Mouse (Mus musculus): ENCODE data around the gene Fam189a2. TPM values are rescaled to one million over a fixed set of nuclear protein-coding genes. Genes with fewer than 3 reads are reported as not detected.

Gene Fam189a2
- total and polyA plus RNA-seq, 2 experiments from 2014 or later: 8.3 to 98.9 TPM

DNA sequence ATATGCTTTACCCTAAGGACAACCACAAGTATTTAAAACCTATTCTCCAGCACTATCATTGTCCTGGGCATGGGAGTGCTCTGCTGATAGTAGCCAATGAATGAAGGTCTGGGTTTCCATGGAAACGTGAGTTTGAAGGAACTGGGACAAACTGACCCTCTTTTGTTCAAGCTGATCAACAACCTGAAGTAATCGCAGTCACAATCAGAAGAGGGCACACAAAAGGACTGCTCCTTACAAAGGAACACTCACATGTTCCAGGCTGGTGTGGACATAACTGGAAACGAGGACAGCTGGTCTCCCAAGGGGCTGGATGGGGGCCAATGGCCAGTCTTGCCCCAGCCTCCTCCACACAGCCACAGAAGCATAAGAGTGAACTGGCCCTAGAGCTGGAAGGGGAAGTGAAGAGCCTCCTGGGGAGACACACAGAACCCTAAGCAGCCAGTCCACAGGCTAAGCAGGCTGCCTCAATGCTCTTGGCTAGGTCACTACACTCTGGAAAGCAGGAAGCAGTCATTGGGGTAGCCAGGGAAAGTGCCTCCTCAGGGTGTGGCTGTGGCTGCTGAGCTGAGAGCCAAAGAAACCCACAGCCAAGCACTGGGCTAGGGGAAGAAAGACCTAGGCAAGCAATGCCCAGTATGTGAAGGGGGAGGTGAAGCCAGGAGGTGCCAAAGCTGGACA lies 14.0 kb downstream of the Fam189a2 start:
- Histone ChIP-seq H3K4me3 (ENCODE audit: low read depth, low read length) (no peak overlapping the region), H3K4me2 (ENCODE audit: low read depth, low read length) (no peak overlapping the region), H3K36me3 (replicated peaks; ENCODE audit: control insufficient read depth, insufficient read depth, low read length) (0 out of 2 replicates have a peak, but pooled peaks cover 7% of the 10 kb centered on the region), H3K27me3 (ENCODE audit: control insufficient read depth, insufficient read depth, low read length) (no peaks in the 10 kb centered on the region), H3K9me3 (replicated peaks; ENCODE audit: control insufficient read depth, low read length) (no peaks in the 10 kb centered on the region), H3K27ac (ENCODE audit: low read depth) (peak overlapping the region; percentile 82), H3K4me1 (ENCODE audit: control insufficient read depth, insufficient read depth) (peaks cover 39% of the 10 kb centered on the region), H3K9ac (replicated peaks; ENCODE audit: low read depth, low read length) (0 out of 2 replicates have a peak overlapping the region, but pooled peaks have one; percentile 12)
- TF ChIP-seq CTCF (IDR thresholded peaks at IDR 0.05; ENCODE audit: low read depth) (no peak), EP300 (IDR thresholded peaks at IDR 0.05; ENCODE audit: low read depth) (no peak; the same call in 1 of the 2 replicates)
- ATAC-seq (ENCODE audit: insufficient read depth, low read depth): peak; percentile 50
- no peak for DNase-seq (ENCODE audit: low spot score)
- WGBS: 29% methylated on average over 3 of the region's 3 CpGs

DNA sequence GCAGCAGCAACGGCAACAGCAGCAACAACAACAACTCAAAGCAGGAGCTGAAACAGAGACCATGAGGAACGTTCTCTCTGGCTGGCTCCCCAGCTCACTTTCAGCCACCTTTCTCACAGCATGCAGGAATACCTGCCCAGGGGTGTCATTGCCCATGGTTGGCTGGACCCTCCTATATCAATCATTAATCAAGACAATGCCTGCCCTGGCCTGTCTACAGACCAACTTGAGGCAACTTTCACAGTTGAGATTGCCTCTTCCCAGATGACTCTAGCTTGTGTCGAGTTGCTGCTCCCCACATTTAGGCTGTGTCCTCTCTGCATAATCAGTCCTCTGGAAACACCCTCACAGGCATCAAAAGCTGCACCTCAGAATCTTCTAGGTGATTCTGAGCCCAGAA lies 17.6 kb downstream of the Fam189a2 start:
- Histone ChIP-seq H3K27ac (ENCODE audit: low read depth) (0 out of 2 replicates have a peak overlapping the region, but pooled peaks have one; percentile 8), H3K36me3 (replicated peaks; ENCODE audit: control insufficient read depth, insufficient read depth, low read length) (no peaks in the 10 kb centered on the region), H3K27me3 (ENCODE audit: control insufficient read depth, insufficient read depth, low read length) (no peaks in the 10 kb centered on the region), H3K9me3 (replicated peaks; ENCODE audit: control insufficient read depth, low read length) (no peaks in the 10 kb centered on the region), H3K4me2 (ENCODE audit: low read depth, low read length) (no peak overlapping the region), H3K4me1 (ENCODE audit: control insufficient read depth, insufficient read depth) (peaks cover 38% of the 10 kb centered on the region), H3K9ac (replicated peaks; ENCODE audit: low read depth, low read length) (no peak overlapping the region), H3K4me3 (ENCODE audit: low read depth, low read length) (no peak overlapping the region)
- no peak for TF ChIP-seq CTCF (IDR thresholded peaks at IDR 0.05; ENCODE audit: low read depth)
- no peak for TF ChIP-seq EP300 (IDR thresholded peaks at IDR 0.05; ENCODE audit: low read depth)
- WGBS: 66% methylated on average over 3 of the region's 3 CpGs
- DNase-seq (ENCODE audit: low spot score) (no peak), ATAC-seq (ENCODE audit: insufficient read depth, low read depth) (no peak)

DNA sequence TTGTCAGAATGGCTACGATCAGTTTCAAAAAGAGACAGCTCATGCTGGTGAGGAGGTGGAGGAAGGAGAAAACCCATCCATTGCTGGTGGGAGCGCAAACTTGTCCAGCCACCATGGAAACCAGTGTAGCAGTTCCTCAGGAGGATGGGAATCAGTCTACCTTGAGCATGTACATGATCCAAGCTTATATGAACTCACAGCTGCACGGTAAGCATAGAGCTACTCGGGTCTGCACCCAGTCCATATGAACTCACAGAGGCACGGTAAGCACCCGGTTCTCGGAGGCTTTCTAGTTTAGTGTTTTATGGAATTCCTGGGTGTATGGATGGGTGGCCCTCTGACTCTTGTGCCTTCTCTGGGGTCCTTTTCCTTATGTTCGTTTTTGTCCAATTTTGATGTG lies 18.3 kb downstream of the Fam189a2 start:
- Histone ChIP-seq H3K9ac (replicated peaks; ENCODE audit: low read depth, low read length) (no peak overlapping the region), H3K27ac (ENCODE audit: low read depth) (no peak overlapping the region), H3K4me2 (ENCODE audit: low read depth, low read length) (no peak overlapping the region), H3K27me3 (ENCODE audit: control insufficient read depth, insufficient read depth, low read length) (no peaks in the 10 kb centered on the region), H3K4me1 (ENCODE audit: control insufficient read depth, insufficient read depth) (peaks cover 36% of the 10 kb centered on the region), H3K4me3 (ENCODE audit: low read depth, low read length) (no peak overlapping the region), H3K36me3 (replicated peaks; ENCODE audit: control insufficient read depth, insufficient read depth, low read length) (no peaks in the 10 kb centered on the region), H3K9me3 (replicated peaks; ENCODE audit: control insufficient read depth, low read length) (no peaks in the 10 kb centered on the region)
- 97% methylated on average over 8 of the region's 8 CpGs for WGBS
- TF ChIP-seq EP300 (IDR thresholded peaks at IDR 0.05; ENCODE audit: low read depth) (no peak), CTCF (IDR thresholded peaks at IDR 0.05; ENCODE audit: low read depth) (no peak)
- no peak for ATAC-seq (ENCODE audit: insufficient read depth, low read depth)
- no peak for DNase-seq (ENCODE audit: low spot score)

DNA sequence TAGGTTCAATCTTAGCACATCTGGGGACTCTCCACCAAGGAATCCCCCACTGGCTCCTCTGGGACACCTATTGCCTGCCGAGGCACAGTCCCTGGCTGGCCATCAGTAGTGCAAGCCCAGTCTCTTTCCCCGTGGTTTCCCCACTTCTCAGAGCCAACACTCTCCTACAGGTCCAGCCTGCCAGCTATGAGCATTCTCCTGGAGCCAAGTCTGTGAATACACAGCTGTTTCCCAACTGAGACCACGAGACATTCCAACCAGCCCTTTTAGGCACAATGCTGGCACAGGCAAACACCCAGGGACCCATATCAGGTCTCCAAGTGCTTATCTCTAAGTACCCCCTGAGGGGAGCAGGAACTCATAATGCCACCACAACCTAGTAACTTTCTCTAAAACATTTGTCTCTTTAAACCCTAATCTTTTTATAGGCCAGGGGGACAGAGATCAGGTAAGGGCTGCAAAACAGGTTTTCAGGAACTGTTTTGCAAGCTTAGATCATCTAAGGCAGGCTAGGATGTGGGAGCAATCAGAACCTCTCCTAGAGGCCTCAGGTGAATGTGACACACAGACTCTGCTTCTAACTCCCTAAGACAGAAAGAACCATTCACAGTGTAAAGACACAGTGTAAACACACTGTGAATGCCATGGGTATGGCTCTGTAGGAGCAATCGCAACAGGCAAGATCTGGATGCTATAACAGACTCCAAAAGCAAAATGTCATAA lies 23.0 kb downstream of the Fam189a2 start:
- Histone ChIP-seq H3K36me3 (replicated peaks; ENCODE audit: control insufficient read depth, insufficient read depth, low read length) (peaks cover under 1% of the 10 kb centered on the region; the same call in 1 of the 2 replicates), H3K4me2 (ENCODE audit: low read depth, low read length) (peak overlapping the region; percentile 9), H3K4me3 (ENCODE audit: low read depth, low read length) (no peak overlapping the region), H3K27me3 (ENCODE audit: control insufficient read depth, insufficient read depth, low read length) (no peaks in the 10 kb centered on the region), H3K9ac (replicated peaks; ENCODE audit: low read depth, low read length) (peak overlapping the region; percentile 42; the same call in 1 of the 2 replicates), H3K4me1 (ENCODE audit: control insufficient read depth, insufficient read depth) (peaks cover 30% of the 10 kb centered on the region), H3K27ac (ENCODE audit: low read depth) (peak overlapping the region; percentile 87), H3K9me3 (replicated peaks; ENCODE audit: control insufficient read depth, low read length) (no peaks in the 10 kb centered on the region)
- 27% methylated on average over 4 of the region's 4 CpGs for WGBS
- peak; percentile 91 for ATAC-seq (ENCODE audit: insufficient read depth, low read depth)
- DNase-seq (ENCODE audit: low spot score): peak; percentile 69
- TF ChIP-seq EP300 (IDR thresholded peaks at IDR 0.05; ENCODE audit: low read depth): 0 out of 2 replicates have a peak, but pooled peaks have one; percentile 37
- TF ChIP-seq CTCF (IDR thresholded peaks at IDR 0.05; ENCODE audit: low read depth): no peak

DNA sequence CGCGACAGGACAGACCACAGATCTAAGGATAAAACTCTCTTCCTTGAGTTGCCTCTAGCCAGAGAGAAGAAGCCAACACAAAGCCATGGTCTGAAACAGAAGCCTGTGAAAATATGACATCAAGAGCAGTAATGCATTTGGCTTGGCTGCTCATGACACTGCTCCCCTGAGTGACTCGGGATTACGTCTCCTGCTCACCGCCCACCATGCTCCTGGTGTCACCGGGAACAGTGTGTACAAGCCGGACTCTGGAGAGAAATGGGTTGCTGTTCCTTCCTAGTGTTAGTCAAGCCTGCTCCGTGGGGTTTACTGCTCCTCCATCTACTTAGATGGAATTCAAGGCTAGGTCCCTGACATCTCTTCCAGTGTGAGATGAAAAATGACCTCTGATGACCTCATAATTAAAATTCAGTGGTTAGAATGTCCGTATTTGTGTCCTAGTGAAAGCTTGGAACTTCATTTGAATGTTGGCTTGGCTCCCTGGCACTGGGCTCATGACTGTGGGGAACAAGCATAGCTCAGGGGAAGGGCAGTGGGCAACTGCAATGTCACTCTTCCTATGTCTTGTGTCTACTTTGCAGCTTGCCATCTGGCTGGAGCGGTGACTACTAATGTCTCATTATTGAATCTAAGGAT lies 23.7 kb downstream of the Fam189a2 start:
- Histone ChIP-seq H3K9ac (replicated peaks; ENCODE audit: low read depth, low read length) (peak overlapping the region; percentile 42; the same call in 1 of the 2 replicates), H3K9me3 (replicated peaks; ENCODE audit: control insufficient read depth, low read length) (no peaks in the 10 kb centered on the region), H3K4me2 (ENCODE audit: low read depth, low read length) (peak overlapping the region; percentile 9), H3K27ac (ENCODE audit: low read depth) (peak overlapping the region; percentile 87), H3K36me3 (replicated peaks; ENCODE audit: control insufficient read depth, insufficient read depth, low read length) (peaks cover 4% of the 10 kb centered on the region; the same call in 1 of the 2 replicates), H3K4me1 (ENCODE audit: control insufficient read depth, insufficient read depth) (peaks cover 30% of the 10 kb centered on the region), H3K4me3 (ENCODE audit: low read depth, low read length) (no peak overlapping the region), H3K27me3 (ENCODE audit: control insufficient read depth, insufficient read depth, low read length) (no peaks in the 10 kb centered on the region)
- 71% methylated on average over 10 of the region's 10 CpGs for WGBS
- DNase-seq (ENCODE audit: low spot score): no peak
- ATAC-seq (ENCODE audit: insufficient read depth, low read depth): peak; percentile 66
- TF ChIP-seq EP300 (IDR thresholded peaks at IDR 0.05; ENCODE audit: low read depth) (no peak), CTCF (IDR thresholded peaks at IDR 0.05; ENCODE audit: low read depth) (no peak)

Measured in heart, postnatal 0 days (tissue).